Mouse (Mus musculus) intestine, embryonic 15.5 days (tissue): ENCODE data around the gene Llgl2. TPM values are rescaled to one million over a fixed set of nuclear protein-coding genes. Genes with fewer than 3 reads are reported as not detected.

ENCODE experiments used
- ATAC-seq: fragments of 200-750 bp; cut with Nextera tagmentation; 2 replicates; pipeline ENCODE4 v1.8.0; 2017; ENCODE audit warnings: moderate TSS enrichment, moderate library complexity
- H3K27ac ChIP-seq: fragments of 300-500 bp; sonication (generic); 2 replicates; pipeline ENCODE4 v1.5.1; 2015; ENCODE audit warnings: mild to moderate bottlenecking, inconsistent platforms
- H3K27me3 ChIP-seq: fragments of 300-500 bp; sonication (generic); replicated peaks from 2 replicates; pipeline ENCODE4 v1.6.1; 2015; ENCODE audit warnings: inconsistent platforms
- H3K36me3 ChIP-seq: fragments of 300-500 bp; sonication (generic); 2 replicates; pipeline ENCODE4 v1.6.1; 2015; ENCODE audit warnings: inconsistent platforms
- H3K4me1 ChIP-seq: fragments of 300-500 bp; sonication (generic); replicated peaks from 2 replicates; pipeline ENCODE4 v1.6.1; 2015; ENCODE audit warnings: inconsistent platforms
- H3K4me2 ChIP-seq: fragments of 300-500 bp; sonication (generic); replicated peaks from 2 replicates; pipeline ENCODE4 v1.6.1; 2015; ENCODE audit warnings: mild to moderate bottlenecking, inconsistent platforms
- H3K4me3 ChIP-seq: fragments of 300-500 bp; sonication (generic); replicated peaks from 2 replicates; pipeline ENCODE4 v1.5.1; 2015; ENCODE audit warnings: inconsistent platforms
- H3K9ac ChIP-seq: fragments of 300-500 bp; sonication (generic); 2 replicates; pipeline ENCODE4 v1.6.1; 2015; ENCODE audit warnings: inconsistent platforms
- H3K9me3 ChIP-seq: fragments of 300-500 bp; sonication (generic); 2 replicates; pipeline ENCODE4 v1.6.1; 2016; ENCODE audit warnings: inconsistent platforms
- WGBS: fragments of 180-500 bp; shearing (Covaris S2); methylation state at CpG from one replicate; pipeline ENCODE4 v1.1.7; 2015; 5-methylcytosine and 5-hydroxymethylcytosine counted together
- polyA plus RNA-seq: library from polyadenylated mRNA; unstranded; fragments of >200 nt; fragmentation: Nextera tagmentation; extraction: Ambion mirVana; gene quantifications from 2 replicates; pipeline ENCODE4 v1.2.1, GENCODE M21; 2015

The Llgl2 gene
- polyA plus RNA-seq, 1 experiment from 2014 or later = 77.2 TPM

GRCm38 (mm10) chr11:115889159-115889558 is 65.3 kb downstream of the Llgl2 start:
- peaks cover 2% of the 10 kb centered on the region for H3K4me1 ChIP-seq
- H3K27ac ChIP-seq = no peak overlapping the region
- peaks cover 11% of the 10 kb centered on the region for H3K36me3 ChIP-seq
- H3K4me3 ChIP-seq = no peak overlapping the region
- no peaks in the 10 kb centered on the region for H3K27me3 ChIP-seq
- ATAC-seq = no peak
- WGBS = 85% methylated on average over 6 of the region's 6 CpGs
- no peak overlapping the region for H3K4me2 ChIP-seq
- H3K9ac ChIP-seq = no peak overlapping the region; the same call in 1 of the 2 replicates
- H3K9me3 ChIP-seq = no peaks in the 10 kb centered on the region

DNA sequence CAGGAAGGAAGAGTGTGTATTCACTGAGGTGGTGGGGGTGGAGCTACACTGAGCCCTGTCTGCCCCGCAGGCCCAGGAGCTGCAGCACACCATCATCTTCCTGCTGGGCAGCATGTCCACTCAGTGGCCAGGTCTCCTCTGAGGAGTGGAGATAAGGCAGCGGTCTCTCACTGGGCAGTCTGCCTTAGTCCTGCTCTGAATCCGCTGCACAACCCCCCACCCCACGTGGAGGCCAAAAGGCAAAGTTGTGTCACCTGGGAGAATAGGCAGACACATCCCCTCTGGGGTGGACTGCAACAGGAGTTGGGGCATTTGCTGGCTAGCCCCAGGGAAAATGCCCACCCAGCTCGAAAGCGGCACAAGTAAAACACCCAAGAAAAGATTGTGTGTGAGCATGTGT is 68.4 kb downstream of the Llgl2 start:
- H3K4me1 ChIP-seq = no peaks in the 10 kb centered on the region
- H3K9me3 ChIP-seq = no peaks in the 10 kb centered on the region
- no peak overlapping the region for H3K4me3 ChIP-seq
- peaks cover 7% of the 10 kb centered on the region for H3K36me3 ChIP-seq
- 65% methylated on average over 6 of the region's 6 CpGs for WGBS
- no peak overlapping the region for H3K4me2 ChIP-seq
- ATAC-seq = no peak
- H3K27ac ChIP-seq = no peak overlapping the region
- H3K27me3 ChIP-seq = no peaks in the 10 kb centered on the region
- no peak overlapping the region for H3K9ac ChIP-seq

GRCm38 (mm10) chr11:115893071-115893470 is 69.2 kb downstream of the Llgl2 start:
- peaks cover 7% of the 10 kb centered on the region for H3K36me3 ChIP-seq
- no peak for ATAC-seq
- H3K9ac ChIP-seq = no peak overlapping the region
- H3K4me2 ChIP-seq = no peak overlapping the region
- no peaks in the 10 kb centered on the region for H3K9me3 ChIP-seq
- no peaks in the 10 kb centered on the region for H3K27me3 ChIP-seq
- no peak overlapping the region for H3K27ac ChIP-seq
- no peaks in the 10 kb centered on the region for H3K4me1 ChIP-seq
- WGBS = 88% methylated on average over 9 of the region's 9 CpGs
- no peak overlapping the region for H3K4me3 ChIP-seq

DNA sequence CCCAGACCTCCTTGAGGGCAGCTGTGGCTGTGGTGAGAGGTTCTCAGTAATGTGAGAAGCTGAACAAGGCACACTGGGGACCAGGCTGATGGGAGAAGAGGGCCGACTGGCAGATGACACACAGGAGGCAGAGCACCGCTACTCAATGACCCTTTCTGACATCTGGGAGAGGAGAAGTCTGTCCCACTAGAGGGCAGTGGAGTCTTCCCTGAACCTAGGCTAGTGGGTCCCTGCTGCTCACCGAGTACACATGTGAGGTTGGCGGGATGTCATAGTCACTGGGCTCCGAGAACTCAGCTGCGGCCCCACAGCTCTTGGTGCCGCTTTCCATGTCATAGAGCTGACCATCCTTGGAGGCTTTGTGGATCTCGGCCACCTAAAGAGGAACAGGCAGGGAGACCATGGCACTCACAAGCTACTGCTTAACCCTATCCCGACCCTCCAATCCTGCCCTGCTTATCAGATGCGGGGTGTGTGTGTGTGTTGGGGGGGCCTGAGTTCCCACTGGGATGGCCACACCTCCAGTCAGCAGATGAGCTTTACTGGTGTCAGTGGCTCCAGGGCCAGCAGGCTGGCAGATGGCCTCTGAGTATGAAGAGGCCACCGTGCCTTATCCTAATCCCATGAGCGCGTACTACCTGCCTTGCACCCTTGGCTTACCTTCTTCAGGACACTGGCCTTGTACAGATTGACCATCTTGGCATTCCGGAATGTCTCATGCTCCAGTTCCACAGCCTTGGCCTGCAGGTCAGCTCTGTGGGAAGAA is 71.1 kb downstream of the Llgl2 start:
- H3K27me3 ChIP-seq = no peaks in the 10 kb centered on the region
- no peaks in the 10 kb centered on the region for H3K9me3 ChIP-seq
- H3K4me2 ChIP-seq = no peak overlapping the region
- peaks cover 7% of the 10 kb centered on the region for H3K36me3 ChIP-seq
- no peak for ATAC-seq
- 67% methylated on average over 14 of the region's 14 CpGs for WGBS
- peaks cover 4% of the 10 kb centered on the region; the same call in 1 of the 2 replicates for H3K4me1 ChIP-seq
- no peak overlapping the region for H3K4me3 ChIP-seq
- no peak overlapping the region for H3K27ac ChIP-seq
- H3K9ac ChIP-seq = no peak overlapping the region

- no peak overlapping the region for H3K4me3 ChIP-seq
- ATAC-seq = no peak
- no peaks in the 10 kb centered on the region for H3K9me3 ChIP-seq
- peaks cover 7% of the 10 kb centered on the region; the same call in 1 of the 2 replicates for H3K36me3 ChIP-seq
- H3K4me2 ChIP-seq = no peak overlapping the region
- 80% methylated on average over 7 of the region's 7 CpGs for WGBS
- no peak overlapping the region; the same call in 1 of the 2 replicates for H3K9ac ChIP-seq
- H3K27ac ChIP-seq = no peak overlapping the region
- peaks cover 17% of the 10 kb centered on the region for H3K4me1 ChIP-seq
- no peaks in the 10 kb centered on the region for H3K27me3 ChIP-seq
Measured at GRCm38 (mm10) chr11:115898446-115898845, 74.6 kb downstream of the Llgl2 start.

- 18% methylated on average over 4 of the region's 4 CpGs for WGBS
- H3K36me3 ChIP-seq = peaks cover 7% of the 10 kb centered on the region; the same call in 1 of the 2 replicates
- H3K4me2 ChIP-seq = no peak overlapping the region
- no peak for ATAC-seq
- no peak overlapping the region for H3K9ac ChIP-seq
- no peaks in the 10 kb centered on the region for H3K27me3 ChIP-seq
- H3K4me3 ChIP-seq = no peak overlapping the region
- H3K9me3 ChIP-seq = no peaks in the 10 kb centered on the region
- H3K27ac ChIP-seq = no peak overlapping the region
- peaks cover 22% of the 10 kb centered on the region for H3K4me1 ChIP-seq
Measured at GRCm38 (mm10) chr11:115898886-115899285, 75.0 kb downstream of the Llgl2 start.

- peak; percentile 65 for ATAC-seq
- no peaks in the 10 kb centered on the region for H3K9me3 ChIP-seq
- 32% methylated on average over 16 of the region's 16 CpGs for WGBS
- no peak within 1 kb of the TSS for H3K9ac ChIP-seq
- H3K36me3 ChIP-seq = peaks cover 7% of the 10 kb centered on the region; the same call in 1 of the 2 replicates
- H3K4me1 ChIP-seq = peaks cover 30% of the 10 kb centered on the region
- no peaks in the 10 kb centered on the region for H3K27me3 ChIP-seq
- H3K4me3 ChIP-seq = no peak within 1 kb of the TSS
- H3K27ac ChIP-seq = 0 out of 2 replicates have a peak within 1 kb of the TSS, but pooled peaks have one; percentile 0
- no peak within 1 kb of the TSS for H3K4me2 ChIP-seq
Measured at GRCm38 (mm10) chr11:115899486-115900266, 75.8 kb downstream of the Llgl2 start, which contains the start of gene Smim5. TSS of gene Smim5 (plus strand) at chr11:115899966.

DNA sequence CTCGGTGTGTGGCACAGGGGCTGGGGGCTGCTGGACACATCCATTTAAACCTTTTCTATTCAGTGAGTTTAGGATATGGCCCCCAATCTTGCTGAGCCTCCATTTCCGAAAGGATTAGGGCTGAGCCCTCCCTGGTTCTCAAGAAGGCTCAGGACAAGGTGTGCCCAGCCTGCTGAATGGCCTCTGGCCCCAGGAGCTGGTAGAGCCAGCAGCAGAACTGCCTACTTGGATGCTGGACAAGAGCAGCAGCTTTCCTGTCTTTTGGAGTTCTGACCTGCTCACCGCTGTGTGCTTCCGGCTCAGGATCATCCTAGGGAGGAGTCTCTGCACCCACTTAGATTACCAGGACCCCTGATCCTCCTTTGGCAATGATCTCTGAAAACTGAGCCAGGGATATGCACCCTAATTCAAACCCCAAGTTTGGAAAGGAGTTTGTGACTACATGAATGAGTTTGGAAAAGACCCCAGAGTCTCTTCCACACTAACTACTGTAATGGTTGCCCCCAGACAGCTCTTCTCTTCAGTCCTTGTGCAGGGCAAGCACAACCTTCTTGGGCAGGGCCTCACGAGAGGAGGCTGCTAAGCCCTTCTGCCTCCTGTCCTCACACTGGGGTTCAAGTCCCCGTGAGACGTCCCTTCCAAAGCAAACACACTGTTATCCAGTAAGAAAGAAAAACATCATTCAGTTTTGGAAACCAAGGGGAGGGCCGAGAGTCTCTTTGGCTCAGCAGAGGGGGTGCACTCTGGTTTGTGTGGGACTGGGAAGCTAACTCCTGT is 76.9 kb downstream of the Llgl2 start:
- peaks cover 40% of the 10 kb centered on the region for H3K4me1 ChIP-seq

DNA sequence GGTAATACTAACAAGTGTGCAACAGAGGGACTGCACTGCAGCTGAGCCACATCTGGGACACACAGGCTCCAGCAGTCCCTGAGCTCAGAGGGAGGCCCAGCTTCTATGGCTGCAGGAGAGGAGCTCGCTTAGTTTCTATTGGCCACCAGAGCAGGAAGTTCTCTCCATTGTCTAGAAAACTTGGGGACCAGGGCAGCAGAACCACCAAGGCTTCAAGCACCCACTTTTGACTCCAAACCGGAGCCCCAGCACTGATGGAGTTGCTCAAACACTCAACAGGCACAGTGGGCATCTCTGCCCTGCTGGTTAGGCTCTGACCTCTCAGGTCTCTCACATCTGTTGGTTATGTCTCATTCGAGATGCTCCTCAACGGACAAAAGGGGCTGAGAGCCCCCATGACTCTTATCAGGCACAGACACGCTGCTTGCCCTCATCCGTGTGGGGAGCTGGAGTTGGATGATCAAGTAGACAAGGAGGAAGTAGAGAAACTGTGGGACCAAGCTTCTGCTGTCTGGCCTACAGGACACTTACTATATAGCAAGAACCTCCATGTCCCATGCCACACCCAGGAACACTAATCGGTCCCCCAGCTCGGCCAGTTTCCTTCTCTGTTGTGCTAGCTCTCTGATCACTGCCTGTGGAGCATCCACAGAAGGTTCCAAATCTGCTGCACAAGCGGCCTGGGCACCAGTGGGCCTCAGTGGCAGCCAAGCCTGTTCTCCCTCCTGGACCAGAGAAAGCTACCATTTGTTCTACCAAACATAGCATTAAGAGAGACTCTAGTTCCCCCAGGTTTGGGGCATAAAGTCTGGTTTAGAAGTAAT is 77.7 kb downstream of the Llgl2 start:
- no peaks in the 10 kb centered on the region for H3K27me3 ChIP-seq
- 87% methylated on average over 9 of the region's 9 CpGs for WGBS
- H3K36me3 ChIP-seq = no peaks in the 10 kb centered on the region; the same call in 1 of the 2 replicates
- no peaks in the 10 kb centered on the region for H3K9me3 ChIP-seq
- H3K9ac ChIP-seq = no peak overlapping the region
- peaks cover 45% of the 10 kb centered on the region for H3K4me1 ChIP-seq
- H3K4me2 ChIP-seq = no peak overlapping the region
- no peak for ATAC-seq
- H3K4me3 ChIP-seq = no peak overlapping the region
- no peak overlapping the region for H3K27ac ChIP-seq

More for the DNA sequence above, 76.9 kb downstream of the Llgl2 start:
- H3K4me3 ChIP-seq = no peak overlapping the region
- 77% methylated on average over 8 of the region's 8 CpGs for WGBS
- no peaks in the 10 kb centered on the region; the same call in 1 of the 2 replicates for H3K36me3 ChIP-seq
- no peak for ATAC-seq
- H3K27me3 ChIP-seq = no peaks in the 10 kb centered on the region
- H3K4me2 ChIP-seq = no peak overlapping the region
- no peak overlapping the region for H3K9ac ChIP-seq
- no peaks in the 10 kb centered on the region for H3K9me3 ChIP-seq
- no peak overlapping the region for H3K27ac ChIP-seq

- no peaks in the 10 kb centered on the region for H3K9me3 ChIP-seq
- no peaks in the 10 kb centered on the region; the same call in 1 of the 2 replicates for H3K36me3 ChIP-seq
- ATAC-seq = no peak
- peaks cover 48% of the 10 kb centered on the region for H3K4me1 ChIP-seq
- H3K4me2 ChIP-seq = no peak overlapping the region
- 82% methylated on average over 5 of the region's 5 CpGs for WGBS
- no peak overlapping the region for H3K4me3 ChIP-seq
- no peaks in the 10 kb centered on the region for H3K27me3 ChIP-seq
- H3K27ac ChIP-seq = no peak overlapping the region
- no peak overlapping the region for H3K9ac ChIP-seq
Measured at GRCm38 (mm10) chr11:115902177-115902576, 78.3 kb downstream of the Llgl2 start.

DNA sequence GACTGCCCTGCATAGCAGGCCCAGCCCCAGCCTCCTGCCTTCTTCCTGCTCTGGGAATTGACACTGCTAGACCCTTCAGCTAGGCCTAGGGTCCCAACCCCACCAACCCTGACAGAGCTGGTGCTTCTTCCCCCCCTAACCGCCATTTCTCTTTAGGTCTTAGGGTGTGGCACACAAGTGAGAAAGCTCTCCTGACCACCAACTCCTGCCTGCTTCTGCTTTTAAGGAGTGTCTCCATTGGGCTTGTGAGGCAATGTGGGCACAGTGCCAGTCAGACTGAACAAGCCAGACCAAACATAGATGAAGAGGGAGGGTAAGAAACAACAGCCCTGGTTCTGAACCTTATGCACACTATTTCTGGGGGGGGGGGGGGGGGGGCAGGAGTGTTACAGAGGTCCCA is 79.0 kb downstream of the Llgl2 start:
- Histone ChIP-seq H3K4me3 (no peak overlapping the region), H3K27me3 (no peaks in the 10 kb centered on the region), H3K36me3 (no peaks in the 10 kb centered on the region), H3K4me1 (peaks cover 48% of the 10 kb centered on the region), H3K9ac (no peak overlapping the region), H3K9me3 (no peaks in the 10 kb centered on the region), H3K4me2 (no peak overlapping the region), H3K27ac (peak overlapping the region; percentile 7; the same call in 1 of the 2 replicates)
- 88% methylated on average over 1 of the region's 1 CpGs for WGBS
- no peak for ATAC-seq
